Comparison of ENCODE assay signal across 19 mouse cellular contexts in genomic region chr16:78974099-78974498, GRCm38 (mm10). TPM values are rescaled to one million over a fixed set of nuclear protein-coding genes. Genes with fewer than 3 reads are reported as not detected.
"Had no signal": no experiment of that assay in that cellular context is flagged by ENCODE, and none has a peak within 500 bp of the region (broad histone marks: within the 10 kb centered on the region; RNA-seq: fewer than 3 reads in every experiment).

No protein-coding gene starts in this region.

- ATAC-seq: liver, postnatal 0 days; lung, postnatal 0 days; midbrain, embryonic 13.5 days had no signal

- H3K9ac ChIP-seq: limb, embryonic 12.5 days; limb, embryonic 15.5 days; liver, embryonic 14.5 days; liver, postnatal 0 days; lung, embryonic 14.5 days; midbrain, embryonic 13.5 days had no signal

- H3K9me3 ChIP-seq: limb, embryonic 12.5 days; limb, embryonic 15.5 days; midbrain, embryonic 13.5 days had no signal

- H3K4me1 ChIP-seq: limb, embryonic 12.5 days; limb, embryonic 15.5 days; midbrain, embryonic 13.5 days had no signal

- H3K36me3 ChIP-seq: limb, embryonic 12.5 days; limb, embryonic 15.5 days; midbrain, embryonic 13.5 days had no signal

- H3K4me3 ChIP-seq: limb, embryonic 12.5 days; limb, embryonic 15.5 days; midbrain, embryonic 13.5 days had no signal

- H3K27me3 ChIP-seq: limb, embryonic 12.5 days; limb, embryonic 15.5 days; midbrain, embryonic 13.5 days had no signal

- H3K4me2 ChIP-seq: limb, embryonic 12.5 days; limb, embryonic 15.5 days; liver, embryonic 11.5 days; lung, embryonic 14.5 days; midbrain, embryonic 13.5 days had no signal

- DNase-seq: kidney, adult 11 months; kidney, adult 8-10 months; kidney, postnatal 14 days; kidney, postnatal 4 days; left cerebral cortex, postnatal 4 days; liver, postnatal 0 days; lung, embryonic 14.5 days; thymus, adult 2 months; thymus, postnatal 14 days; thymus, postnatal 4 days had no signal

- H3K27ac ChIP-seq: limb, embryonic 12.5 days; limb, embryonic 15.5 days; liver, embryonic 14.5 days; macrophage; midbrain, embryonic 13.5 days had no signal

RNA-seq across cellular contexts. Expression of gene Chodl, which starts 43.4 kb away (rescaled TPM):
- total RNA-seq: megakaryocyte, adult 5-6 weeks had no signal
- polyA plus RNA-seq: macrophage; spleen, adult 2 months had no signal
